Mouse (Mus musculus) brain, adult 10 weeks (tissue): Measurements from ENCODE around the gene Tmco2. TPM values are rescaled to one million over a fixed set of nuclear protein-coding genes. Genes with fewer than 3 reads are reported as not detected.

Source experiments
- polyA plus RNA-seq: library from polyadenylated mRNA; stranded (reverse); fragments of 350-450 nt; fragmentation: Illumina TruSeq; extraction: RNeasy Lipid Tissue Mini Kit (QIAGEN cat#74804); gene quantifications from one replicate; pipeline ENCODE4 v1.2.3, GENCODE M21; 2015; ENCODE audit warnings: low read depth, low replicate concordance

Tmco2 gene
- not detected for polyA plus RNA-seq

DNA sequence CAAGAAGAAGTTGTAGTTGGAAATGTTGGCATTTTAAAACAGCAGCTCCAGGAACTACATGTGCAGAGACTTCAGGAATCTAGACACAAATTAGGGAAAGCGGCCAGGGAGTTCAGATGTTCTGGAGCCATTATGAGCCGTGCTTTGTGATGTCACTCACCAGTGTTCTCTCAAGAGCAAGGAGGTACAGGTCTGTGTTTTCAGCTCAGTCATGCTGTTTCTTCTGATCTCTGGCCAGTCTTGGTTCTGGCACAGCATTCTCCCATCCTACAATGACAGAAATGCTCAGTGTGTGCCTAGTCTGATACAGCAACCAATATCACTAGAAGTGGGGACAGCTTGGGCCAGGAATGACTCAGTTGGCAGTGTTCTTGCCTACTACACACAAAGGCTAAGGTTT lies at the start of gene Tmco2:
Tmco2 (minus strand) TSS at position 101 of the 400 bp plus-strand sequence.

DNA sequence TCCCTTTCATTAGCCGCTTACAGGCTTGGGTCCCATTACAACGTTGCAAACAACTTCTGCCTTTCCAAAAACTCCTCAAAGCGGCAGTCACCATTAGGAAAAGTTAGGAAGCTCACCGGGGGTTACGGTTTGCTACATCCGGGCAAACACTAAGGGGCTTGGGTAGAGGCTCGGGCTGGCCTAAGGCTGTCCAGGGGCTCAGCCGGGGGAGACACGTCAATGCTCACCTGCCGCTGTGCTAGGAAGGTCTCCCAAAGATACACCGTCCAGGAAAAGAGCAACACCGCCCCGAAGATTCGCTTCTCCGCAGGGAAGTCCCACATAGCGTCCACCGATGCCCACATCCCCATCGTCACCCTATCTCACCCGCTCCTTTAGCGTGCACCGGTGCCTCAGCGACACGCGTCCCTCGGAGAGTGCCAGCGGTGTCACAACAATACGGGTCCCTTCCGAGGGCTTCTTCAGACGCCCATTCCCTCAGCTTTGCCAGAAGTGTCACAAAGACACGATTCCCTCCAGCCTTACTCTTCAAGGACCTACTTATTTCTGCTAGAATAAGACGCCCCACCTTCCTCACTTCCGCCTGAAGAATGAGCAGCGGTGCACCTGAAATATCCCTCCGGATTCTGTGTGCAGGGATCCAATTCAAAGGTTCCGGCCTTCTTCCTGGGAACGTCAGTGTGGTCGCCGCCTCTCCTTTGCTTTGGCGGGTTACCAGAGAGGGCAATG lies 11.2 kb downstream of the Tmco2 start, which contains the start of gene Zmpste24:
Zmpste24 (minus strand) TSS at position 592 of the 729 bp plus-strand sequence.

Other genes starting within 250 kb of the Tmco2 start
- 13.3 TPM for gene Exo5, start 184.2 kb downstream of the Tmco2 start, polyA plus RNA-seq
- gene Zfp69, start 157.5 kb downstream of the Tmco2 start, polyA plus RNA-seq = 1.3 TPM
- 119 TPM for gene Smap2, start 92.0 kb downstream of the Tmco2 start, polyA plus RNA-seq
- gene Col9a2, start 69.8 kb downstream of the Tmco2 start, polyA plus RNA-seq = 10.8 TPM
- gene Zmpste24, start 11.0 kb downstream of the Tmco2 start, polyA plus RNA-seq = 25.0 TPM
- 15.1 TPM for gene Rlf, start 105.9 kb upstream of the Tmco2 start, polyA plus RNA-seq
- gene Gm12888, start 215.7 kb upstream of the Tmco2 start, polyA plus RNA-seq = not detected